Mouse (Mus musculus) embryonic facial prominence, embryonic 11.5 days (tissue): ENCODE data around the gene Srsf4. TPM values are rescaled to one million over a fixed set of nuclear protein-coding genes. Genes with fewer than 3 reads are reported as not detected.

Experiments used
- ATAC-seq: fragments of 200-750 bp; cut with Nextera tagmentation; replicated peaks from 2 replicates; pipeline ENCODE4 v1.8.0; 2017; ENCODE audit warnings: low read depth; ENCODE audit not compliant: insufficient number of reproducible peaks, low FRiP score, low TSS enrichment
- DNase-seq: peaks from one replicate; pipeline ENCODE4 v3.0.0-alpha.2; 2015; ENCODE audit warnings: low spot score
- H3K27ac ChIP-seq: fragments of 300-500 bp; sonication (generic); replicated peaks from 2 replicates; pipeline ENCODE4 v1.5.1; 2014; ENCODE audit warnings: mild to moderate bottlenecking, low read depth, low read length, control low read depth
- H3K27me3 ChIP-seq: fragments of 300-500 bp; sonication (generic); 2 replicates; pipeline ENCODE4 v1.6.1; 2014; ENCODE audit warnings: mild to moderate bottlenecking, low read length, moderate library complexity, mixed read lengths; ENCODE audit not compliant: control insufficient read depth, insufficient read depth
- H3K36me3 ChIP-seq: fragments of 300-500 bp; sonication (generic); replicated peaks from 2 replicates; pipeline ENCODE4 v1.6.1; 2014; ENCODE audit warnings: low read depth, mild to moderate bottlenecking, low read length, moderate library complexity, mixed read lengths; ENCODE audit not compliant: control insufficient read depth, insufficient read depth
- H3K4me1 ChIP-seq: fragments of 300-500 bp; sonication (generic); 2 replicates; pipeline ENCODE4 v1.6.1; 2014; ENCODE audit warnings: low read length, mixed read lengths; ENCODE audit not compliant: control insufficient read depth, insufficient read depth
- H3K4me2 ChIP-seq: fragments of 300-500 bp; sonication (generic); 2 replicates; pipeline ENCODE4 v1.6.1; 2014; ENCODE audit warnings: low read depth, mild to moderate bottlenecking, control low read depth, low read length, moderate library complexity
- H3K4me3 ChIP-seq: fragments of 300-500 bp; sonication (generic); 2 replicates; pipeline ENCODE4 v1.5.1; 2014; ENCODE audit warnings: low read depth, low read length, control low read depth
- H3K9ac ChIP-seq: fragments of 300-500 bp; sonication (generic); replicated peaks from 2 replicates; pipeline ENCODE4 v1.6.1; 2014; ENCODE audit warnings: mild to moderate bottlenecking, control low read depth, low read length
- H3K9me3 ChIP-seq: fragments of 300-500 bp; sonication (generic); replicated peaks from 2 replicates; pipeline ENCODE4 v1.6.1; 2016; ENCODE audit warnings: mild to moderate bottlenecking, low read length, inconsistent platforms, mixed read lengths; ENCODE audit not compliant: control insufficient read depth
- WGBS: fragments of 180-500 bp; shearing (Covaris S2); extraction: QIAGEN DNeasy Blood & Tissue Kit; methylation state at CpG from one replicate; pipeline ENCODE4 v1.1.7; 2014; 5-methylcytosine and 5-hydroxymethylcytosine counted together
- polyA plus RNA-seq: library from polyadenylated mRNA; unstranded; fragments of >200 nt; fragmentation: Nextera tagmentation; extraction: Ambion mirVana; gene quantifications from 2 replicates; pipeline ENCODE4 v1.2.1, GENCODE M21; 2014

The Srsf4 gene
- polyA plus RNA-seq, 1 experiment from 2014 or later, result 131 TPM

DNA sequence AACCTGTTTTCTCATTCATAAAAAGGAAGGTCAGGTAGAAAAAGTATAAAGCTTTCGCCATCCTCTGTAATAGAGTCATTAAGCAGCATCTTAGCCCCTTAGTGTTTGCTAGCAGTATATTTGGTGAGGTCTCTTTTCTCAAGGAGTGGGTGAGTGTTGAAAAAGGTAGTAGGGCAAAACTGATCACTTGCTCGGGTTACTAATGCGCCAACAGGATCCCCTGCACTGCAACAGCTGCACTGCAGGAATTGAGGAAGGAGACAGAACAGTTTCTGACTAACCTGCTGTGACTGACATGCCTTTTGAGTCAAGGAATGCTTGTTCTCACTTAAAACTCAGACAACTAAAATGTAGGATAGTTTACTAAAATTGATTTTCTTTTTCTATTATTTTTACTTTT is 1.8 kb downstream of the Srsf4 start:
- DNase-seq (no peak), ATAC-seq (no peak)
- H3K9ac ChIP-seq, result peak overlapping the region; percentile 100
- H3K27me3 ChIP-seq, result no peaks in the 10 kb centered on the region
- WGBS, result 44% methylated on average over 3 of the region's 3 CpGs
- peak overlapping the region; percentile 99 for H3K4me3 ChIP-seq
- H3K4me2 ChIP-seq, result peak overlapping the region; percentile 83
- H3K27ac ChIP-seq, result no peak overlapping the region
- no peaks in the 10 kb centered on the region for H3K9me3 ChIP-seq
- no peaks in the 10 kb centered on the region for H3K36me3 ChIP-seq
- H3K4me1 ChIP-seq, result no peaks in the 10 kb centered on the region

DNA sequence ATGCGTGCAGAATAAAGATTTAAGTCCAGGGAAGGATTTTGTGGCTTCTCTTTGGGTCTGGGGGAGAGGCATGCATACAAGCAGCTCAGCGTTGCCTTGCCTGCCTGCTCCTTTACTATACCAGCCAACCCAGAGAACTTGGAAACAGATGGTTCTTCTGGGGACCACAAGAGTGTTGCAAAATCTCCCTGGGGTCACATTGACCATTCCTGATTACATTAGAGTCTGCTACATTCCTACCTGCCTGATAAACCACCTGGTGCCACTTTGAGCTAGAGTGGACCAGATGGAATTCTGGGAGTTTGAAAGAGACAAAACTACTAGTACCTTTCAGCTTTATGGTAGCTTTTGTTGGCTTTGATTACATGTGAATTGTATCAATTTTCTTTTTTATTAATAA is 3.4 kb downstream of the Srsf4 start:
- H3K4me2 ChIP-seq, result no peak overlapping the region
- ATAC-seq (no peak), DNase-seq (no peak)
- H3K9me3 ChIP-seq, result no peaks in the 10 kb centered on the region
- no peaks in the 10 kb centered on the region for H3K36me3 ChIP-seq
- H3K9ac ChIP-seq, result no peak overlapping the region
- no peak overlapping the region for H3K4me3 ChIP-seq
- H3K27ac ChIP-seq, result no peak overlapping the region
- H3K27me3 ChIP-seq, result no peaks in the 10 kb centered on the region
- 74% methylated on average over 2 of the region's 2 CpGs for WGBS
- H3K4me1 ChIP-seq, result no peaks in the 10 kb centered on the region

DNA sequence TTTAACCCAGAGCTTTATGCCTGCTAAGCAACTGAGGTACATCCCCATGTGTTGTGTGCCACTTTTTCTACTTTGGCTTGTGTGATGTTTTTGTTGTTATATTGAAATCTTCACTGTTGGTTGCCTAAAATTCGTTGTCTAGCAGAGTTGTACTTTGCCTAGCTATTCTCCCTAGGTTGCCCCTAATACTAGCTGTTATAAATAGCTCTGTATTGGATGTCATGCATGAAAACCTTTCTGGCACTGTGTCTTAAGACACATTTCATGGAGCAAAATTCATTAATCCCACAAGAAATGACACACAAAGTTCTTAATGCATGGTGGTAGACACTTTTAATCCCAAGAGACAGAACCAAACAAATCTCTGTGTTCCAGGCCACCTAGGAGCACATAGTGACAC is 6.3 kb downstream of the Srsf4 start:
- no peak overlapping the region for H3K9ac ChIP-seq
- ATAC-seq (no peak), DNase-seq (no peak)
- H3K4me3 ChIP-seq, result no peak overlapping the region
- no peaks in the 10 kb centered on the region for H3K4me1 ChIP-seq
- no peaks in the 10 kb centered on the region for H3K9me3 ChIP-seq
- no peaks in the 10 kb centered on the region for H3K27me3 ChIP-seq
- H3K4me2 ChIP-seq, result no peak overlapping the region
- 85% methylated on average over 1 of the region's 1 CpGs for WGBS
- H3K36me3 ChIP-seq, result no peaks in the 10 kb centered on the region
- H3K27ac ChIP-seq, result no peak overlapping the region

DNA sequence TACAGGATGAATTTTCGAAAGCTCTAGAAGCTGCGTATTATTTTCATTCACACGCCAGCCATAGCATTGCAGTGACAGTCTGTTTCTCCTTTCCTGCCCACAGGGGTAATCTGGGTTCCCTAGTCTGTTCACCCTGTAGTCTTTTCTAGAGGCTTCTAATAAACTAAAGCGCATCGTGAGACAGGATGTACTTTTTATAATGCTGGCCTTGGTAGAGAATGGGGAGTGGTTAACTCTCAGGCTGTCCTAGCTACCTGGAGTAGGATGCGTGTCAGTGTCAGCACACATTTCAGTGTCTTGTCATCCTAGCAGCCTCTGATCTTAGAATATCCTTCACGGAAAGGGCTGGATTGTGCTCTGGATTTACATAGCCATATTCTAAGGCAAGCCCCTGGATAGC is 7.9 kb downstream of the Srsf4 start:
- Histone ChIP-seq H3K36me3 (no peaks in the 10 kb centered on the region; the same call in 1 of the 2 replicates), H3K4me1 (no peaks in the 10 kb centered on the region), H3K27me3 (no peaks in the 10 kb centered on the region), H3K9ac (no peak overlapping the region), H3K4me2 (no peak overlapping the region), H3K27ac (no peak overlapping the region), H3K9me3 (no peaks in the 10 kb centered on the region), H3K4me3 (no peak overlapping the region)
- WGBS, result 92% methylated on average over 7 of the region's 7 CpGs
- DNase-seq, result no peak
- ATAC-seq, result no peak

DNA sequence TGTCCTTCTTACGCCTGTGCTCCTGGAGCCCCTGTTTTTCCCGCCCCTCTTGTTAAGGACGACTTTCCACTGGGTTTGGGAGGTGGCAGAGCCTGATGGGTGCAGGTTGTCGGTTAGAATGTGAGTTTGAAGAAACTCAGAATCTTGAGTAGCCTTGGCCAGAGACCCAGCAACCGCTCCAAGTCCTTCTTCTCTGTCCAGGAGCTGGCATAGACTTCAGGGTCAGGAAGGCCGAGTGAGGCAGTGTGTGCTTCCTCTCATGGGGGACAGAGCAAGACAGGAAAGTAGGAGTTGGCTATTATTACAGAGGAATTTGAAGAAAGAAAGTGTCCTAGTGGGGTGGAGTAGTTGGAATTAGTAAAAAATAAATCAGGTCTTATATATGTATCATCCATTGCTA is 10.2 kb downstream of the Srsf4 start:
- 81% methylated on average over 6 of the region's 6 CpGs for WGBS
- Histone ChIP-seq H3K4me2 (no peak overlapping the region), H3K27ac (no peak overlapping the region), H3K4me1 (no peaks in the 10 kb centered on the region), H3K36me3 (no peaks in the 10 kb centered on the region; the same call in 1 of the 2 replicates), H3K4me3 (no peak overlapping the region), H3K27me3 (no peaks in the 10 kb centered on the region), H3K9me3 (no peaks in the 10 kb centered on the region), H3K9ac (no peak overlapping the region)
- ATAC-seq, result no peak
- no peak for DNase-seq

DNA sequence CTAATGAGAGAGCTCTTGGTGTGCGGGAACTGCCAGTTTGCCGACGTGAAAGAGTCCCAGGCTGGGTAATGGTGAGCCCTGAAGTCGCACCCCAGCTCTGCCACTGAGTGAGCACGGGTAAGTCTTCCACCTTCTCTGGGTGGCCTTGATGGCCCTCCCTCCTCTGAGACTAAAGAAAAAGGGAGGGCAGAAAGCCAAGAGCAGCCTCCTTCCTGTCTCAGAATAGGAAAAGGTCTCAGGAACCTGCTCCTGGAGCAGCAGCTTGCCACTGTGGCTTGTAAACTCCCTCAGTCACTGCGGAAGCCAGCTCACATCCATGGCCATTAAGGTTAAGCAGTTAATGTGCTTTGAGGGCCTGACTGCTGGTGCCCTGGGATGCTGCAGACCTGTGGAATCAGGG is 12.0 kb downstream of the Srsf4 start:
- Histone ChIP-seq H3K27me3 (no peaks in the 10 kb centered on the region), H3K4me2 (no peak overlapping the region), H3K27ac (no peak overlapping the region), H3K4me1 (no peaks in the 10 kb centered on the region), H3K9ac (no peak overlapping the region), H3K4me3 (no peak overlapping the region), H3K9me3 (no peaks in the 10 kb centered on the region), H3K36me3 (no peaks in the 10 kb centered on the region; the same call in 1 of the 2 replicates)
- ATAC-seq (no peak), DNase-seq (no peak)
- WGBS, result 86% methylated on average over 6 of the region's 6 CpGs

DNA sequence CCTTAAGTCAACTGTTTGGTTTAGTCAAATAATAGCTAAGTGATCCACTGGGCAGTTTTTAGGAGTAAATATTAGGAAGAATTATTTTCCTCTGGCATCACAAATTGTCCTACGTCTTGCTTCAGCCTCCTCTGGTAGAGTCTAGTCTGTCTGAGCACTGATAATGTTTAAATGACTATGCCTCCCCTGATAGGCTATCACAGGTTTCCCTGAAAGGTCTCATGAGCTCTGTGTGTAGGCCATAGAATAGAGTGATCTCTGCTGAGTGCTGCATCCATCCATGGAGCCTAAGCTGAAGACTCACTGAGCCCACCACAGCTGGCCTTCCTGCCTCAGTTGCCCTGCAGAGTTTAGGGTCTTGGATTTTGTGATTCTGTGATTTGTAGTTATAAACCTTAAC is 15.1 kb downstream of the Srsf4 start:
- Histone ChIP-seq H3K9me3 (no peaks in the 10 kb centered on the region), H3K4me3 (no peak overlapping the region), H3K36me3 (peaks cover 6% of the 10 kb centered on the region), H3K27me3 (no peaks in the 10 kb centered on the region), H3K27ac (no peak overlapping the region), H3K9ac (no peak overlapping the region), H3K4me1 (no peaks in the 10 kb centered on the region), H3K4me2 (no peak overlapping the region)
- 91% methylated on average over 1 of the region's 1 CpGs for WGBS
- ATAC-seq (no peak), DNase-seq (no peak)

DNA sequence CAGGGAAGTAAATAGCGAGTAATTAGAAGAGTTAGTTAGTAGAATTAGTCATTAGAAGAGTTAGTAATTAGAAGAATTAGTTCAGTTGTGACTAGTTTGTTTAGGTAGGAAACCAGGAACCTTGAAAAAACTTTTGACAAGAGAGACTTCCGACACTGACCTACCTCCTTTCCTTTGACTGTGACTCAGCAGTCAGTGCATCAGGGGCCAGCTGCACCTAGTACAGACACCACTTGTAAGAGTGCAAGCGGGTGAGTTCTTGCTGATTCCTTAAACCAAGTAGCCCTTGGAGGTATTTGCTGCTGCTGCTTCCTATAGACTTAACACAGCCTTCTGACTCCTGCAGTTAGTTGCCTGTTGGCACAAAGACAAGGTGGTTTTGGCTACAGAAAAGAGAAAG is 17.3 kb downstream of the Srsf4 start:
- Histone ChIP-seq H3K4me3 (no peak overlapping the region), H3K9ac (no peak overlapping the region), H3K36me3 (peaks cover 15% of the 10 kb centered on the region), H3K4me2 (no peak overlapping the region), H3K27ac (no peak overlapping the region), H3K27me3 (no peaks in the 10 kb centered on the region), H3K4me1 (no peaks in the 10 kb centered on the region), H3K9me3 (no peaks in the 10 kb centered on the region)
- 87% methylated on average over 3 of the region's 3 CpGs for WGBS
- ATAC-seq, result no peak
- no peak for DNase-seq
